ENCODE assay signal across 23 mouse cellular contexts in genomic region chr6:125212621-125213020, GRCm38 (mm10). TPM values are rescaled to one million over a fixed set of nuclear protein-coding genes. Genes with fewer than 3 reads are reported as not detected.
"Had no signal": no experiment of that assay in that cellular context is flagged by ENCODE, and none has a peak within 500 bp of the region (broad histone marks: within the 10 kb centered on the region; RNA-seq: fewer than 3 reads in every experiment).

No protein-coding gene starts in this region.

- H3K27ac ChIP-seq: limb, embryonic 12.5 days; limb, embryonic 15.5 days; liver, embryonic 14.5 days; macrophage; midbrain, embryonic 12.5 days; midbrain, embryonic 15.5 days; neural tube, embryonic 12.5 days; neural tube, embryonic 15.5 days; stomach, embryonic 15.5 days had no signal

- ATAC-seq: liver, postnatal 0 days; lung, postnatal 0 days; midbrain, embryonic 15.5 days had no signal

- H3K4me3 ChIP-seq: limb, embryonic 12.5 days; limb, embryonic 15.5 days; midbrain, embryonic 12.5 days; midbrain, embryonic 15.5 days; neural tube, embryonic 12.5 days; neural tube, embryonic 15.5 days; stomach, embryonic 15.5 days had no signal

- DNase-seq: kidney, postnatal 25 days; left cerebral cortex, postnatal 4 days; liver, postnatal 0 days; lung, embryonic 14.5 days; right cerebral cortex, adult 18-20 months; right cerebral cortex, postnatal 14 days; right cerebral cortex, postnatal 4 days; spleen, adult 18-20 months; thymus, postnatal 25 days had no signal

- H3K36me3 ChIP-seq: limb, embryonic 12.5 days; limb, embryonic 15.5 days; midbrain, embryonic 12.5 days; midbrain, embryonic 15.5 days; neural tube, embryonic 12.5 days; neural tube, embryonic 15.5 days; stomach, embryonic 15.5 days had no signal

- H3K9me3 ChIP-seq: limb, embryonic 12.5 days; limb, embryonic 15.5 days; midbrain, embryonic 12.5 days; midbrain, embryonic 15.5 days; neural tube, embryonic 12.5 days; neural tube, embryonic 15.5 days; stomach, embryonic 15.5 days had no signal

- H3K9ac ChIP-seq: limb, embryonic 12.5 days; limb, embryonic 15.5 days; liver, embryonic 14.5 days; liver, postnatal 0 days; lung, embryonic 14.5 days; midbrain, embryonic 12.5 days; midbrain, embryonic 15.5 days; neural tube, embryonic 12.5 days; neural tube, embryonic 15.5 days; stomach, embryonic 15.5 days had no signal

- H3K4me2 ChIP-seq: limb, embryonic 12.5 days; limb, embryonic 15.5 days; liver, embryonic 11.5 days; lung, embryonic 14.5 days; midbrain, embryonic 12.5 days; midbrain, embryonic 15.5 days; neural tube, embryonic 12.5 days; neural tube, embryonic 15.5 days; stomach, embryonic 15.5 days had no signal

RNA-seq across cellular contexts. Expression of gene Cd27, which starts 24.2 kb away (rescaled TPM):
- total RNA-seq: layer of hippocampus, adult 8-10 months; layer of hippocampus, postnatal 14 days; left cerebral cortex, postnatal 14 days; left cerebral cortex, postnatal 4 days had no signal
- polyA plus RNA-seq: macrophage had no signal
